8 mouse cellular contexts compared by ENCODE assay signal in genomic region chr1:88260114-88260513, GRCm38 (mm10). TPM values are rescaled to one million over a fixed set of nuclear protein-coding genes. Genes with fewer than 3 reads are reported as not detected.
DNase-seq lines count a peak whose midpoint lies in the region; ATAC-seq and TF ChIP-seq lines count a peak whose summit lies in the region.
"Had no signal": no experiment of that assay in that cellular context is flagged by ENCODE, and none has a peak within 500 bp of the region (broad histone marks: within the 10 kb centered on the region; RNA-seq: fewer than 3 reads in every experiment).

No protein-coding gene starts in this region.

- 86% methylated on average over 6 of the region's 6 CpGs for WGBS in forebrain, embryonic 15.5 days
- 65% methylated on average over 6 of the region's 6 CpGs for WGBS in kidney, adult 2 months

- DNase-seq in lung, postnatal 10 days, result peak; percentile 63
- no peak for DNase-seq in lung, adult 18-20 months
- peak; percentile 73 for DNase-seq in kidney, adult 2 months
- no peak for DNase-seq in layer of hippocampus, adult 2 months (ENCODE audit: low spot score in 2 of 2)
- DNase-seq in c-Kit-positive CD71-positive TER-119-positive erythroid progenitor cells, embryonic 14.5 days (ENCODE audit: low spot score), result no peak

- peaks cover 49% of the 10 kb centered on the region for H3K36me3 ChIP-seq in forebrain, embryonic 15.5 days
- H3K36me3 ChIP-seq in kidney, adult 2 months (ENCODE audit: control insufficient read depth, insufficient read depth, low read length), result no peaks in the 10 kb centered on the region

- peak; percentile 1; the same call in 1 of the 2 replicates for ATAC-seq in forebrain, embryonic 15.5 days (replicated peaks)
- ATAC-seq in megakaryocyte-erythroid progenitor cell, adult 5-6 weeks (replicated peaks; ENCODE audit: low FRiP score, low TSS enrichment, poor library complexity, severe bottlenecking), result 0 out of 2 replicates have a peak, but pooled peaks have one; percentile 0

- no peaks in the 10 kb centered on the region for H3K27me3 ChIP-seq in forebrain, embryonic 15.5 days
- H3K27me3 ChIP-seq in kidney, adult 2 months (replicated peaks; ENCODE audit: control insufficient read depth, insufficient read depth, low read length), result no peaks in the 10 kb centered on the region

- no peaks in the 10 kb centered on the region for H3K4me1 ChIP-seq in forebrain, embryonic 15.5 days
- no peaks in the 10 kb centered on the region; the same call in 1 of the 2 replicates for H3K4me1 ChIP-seq in kidney, adult 2 months (ENCODE audit: control insufficient read depth, insufficient read depth, low read length)

- no peak overlapping the region for H3K4me3 ChIP-seq in forebrain, embryonic 15.5 days
- H3K4me3 ChIP-seq in kidney, adult 2 months (ENCODE audit: insufficient read depth, low read depth, low read length), result no peak overlapping the region
- H3K4me3 ChIP-seq in layer of hippocampus, adult 2 months, result no peak overlapping the region

- no peak for TF ChIP-seq POLR2A in kidney, adult 2 months (IDR thresholded peaks at IDR 0.05; ENCODE audit: low read depth, low read length)

- no peak overlapping the region for H3K4me2 ChIP-seq in forebrain, embryonic 15.5 days (replicated peaks)

- H3K9ac ChIP-seq in forebrain, embryonic 15.5 days (replicated peaks), result no peak overlapping the region

- TF ChIP-seq CTCF in kidney, adult 2 months (conservative IDR thresholded peaks at IDR 0.05; ENCODE audit: insufficient read depth, insufficient read length, low read depth, low read length), result no peak
- no peak for TF ChIP-seq CTCF in layer of hippocampus, adult 2 months (conservative IDR thresholded peaks at IDR 0.05)

- no peak overlapping the region for H3K27ac ChIP-seq in forebrain, embryonic 15.5 days (replicated peaks)
- no peak overlapping the region for H3K27ac ChIP-seq in kidney, adult 2 months (ENCODE audit: insufficient read depth, low read depth, low read length)
- no peak overlapping the region for H3K27ac ChIP-seq in layer of hippocampus, adult 2 months

- peaks cover 18% of the 10 kb centered on the region for H3K9me3 ChIP-seq in forebrain, embryonic 15.5 days

RNA-seq across cellular contexts. Expression of gene Hjurp, which starts 17.3 kb away (rescaled TPM):
- polyA plus RNA-seq in forebrain, embryonic 15.5 days (2015; fragmentation: Nextera tagmentation; extraction: Ambion mirVana), result 115 and 118 TPM in 2 replicates
- 12.8 and 14.5 TPM in 2 replicates for polyA plus RNA-seq in kidney, adult 2 months (2012; rRNA removed)
- total RNA-seq in megakaryocyte-erythroid progenitor cell, adult 5-6 weeks (2014; fragmentation: Nextera tagmentation), result 203 and 209 TPM in 2 replicates
- 173 and 190 TPM in 2 replicates for total RNA-seq in megakaryocyte-erythroid progenitor cell, adult 5-6 weeks (2017)
- total RNA-seq in layer of hippocampus, adult 2 months (2021), result 10 to 100 TPM; 31.9 to 35.3 TPM

RNA-seq across cellular contexts. Expression of gene Trpm8, which starts 17.3 kb away (rescaled TPM):
- 0.06 and 0.11 TPM in 2 replicates for polyA plus RNA-seq in forebrain, embryonic 15.5 days (2015; fragmentation: Nextera tagmentation; extraction: Ambion mirVana)
- not detected in 2 replicates for polyA plus RNA-seq in kidney, adult 2 months (2012; rRNA removed)
- not detected in 2 replicates for total RNA-seq in megakaryocyte-erythroid progenitor cell, adult 5-6 weeks (2014; fragmentation: Nextera tagmentation)
- not detected in 2 replicates for total RNA-seq in megakaryocyte-erythroid progenitor cell, adult 5-6 weeks (2017)
- under 1 TPM in 1 of 2 experiments, not detected in 1; 0.12 TPM for total RNA-seq in layer of hippocampus, adult 2 months (2021)

RNA-seq across cellular contexts. Expression of gene Mroh2a, which starts 33.3 kb away (rescaled TPM):
- 0.73 and 0.88 TPM in 2 replicates for polyA plus RNA-seq in forebrain, embryonic 15.5 days (2015; fragmentation: Nextera tagmentation; extraction: Ambion mirVana)
- polyA plus RNA-seq in kidney, adult 2 months (2012; rRNA removed), result 0.08 TPM in 2 replicates
- 0.25 TPM in 1 of 2 replicates, not detected in the other for total RNA-seq in megakaryocyte-erythroid progenitor cell, adult 5-6 weeks (2014; fragmentation: Nextera tagmentation)
- 0.05 and 1.9 TPM in 2 replicates for total RNA-seq in megakaryocyte-erythroid progenitor cell, adult 5-6 weeks (2017)
- under 1 TPM in 1 of 2 experiments, not detected in 1; 0.38 TPM for total RNA-seq in layer of hippocampus, adult 2 months (2021)

RNA-seq across cellular contexts. Expression of gene Ugt1a1, which starts 48.4 kb away (rescaled TPM):
- polyA plus RNA-seq in forebrain, embryonic 15.5 days (2015; fragmentation: Nextera tagmentation; extraction: Ambion mirVana), result not detected in 2 replicates
- 25.5 and 31.7 TPM in 2 replicates for polyA plus RNA-seq in kidney, adult 2 months (2012; rRNA removed)
- total RNA-seq in megakaryocyte-erythroid progenitor cell, adult 5-6 weeks (2014; fragmentation: Nextera tagmentation), result not detected in 2 replicates
- total RNA-seq in megakaryocyte-erythroid progenitor cell, adult 5-6 weeks (2017), result not detected in 2 replicates
- not detected for total RNA-seq in layer of hippocampus, adult 2 months (2021)
- total RNA-seq: layer of hippocampus, postnatal 10 days had no signal

RNA-seq across cellular contexts. Expression of gene Dnajb3, which starts 54.5 kb away (rescaled TPM):
- polyA plus RNA-seq in forebrain, embryonic 15.5 days (2015; fragmentation: Nextera tagmentation; extraction: Ambion mirVana), result 13.7 TPM in 2 replicates
- polyA plus RNA-seq in kidney, adult 2 months (2012; rRNA removed), result 1.6 and 1.9 TPM in 2 replicates
- 8.2 and 9.5 TPM in 2 replicates for total RNA-seq in megakaryocyte-erythroid progenitor cell, adult 5-6 weeks (2014; fragmentation: Nextera tagmentation)
- total RNA-seq in megakaryocyte-erythroid progenitor cell, adult 5-6 weeks (2017), result 0.99 and 1.8 TPM in 2 replicates
- total RNA-seq in layer of hippocampus, adult 2 months (2021), result 1 to 10 TPM; 2.9 to 3.8 TPM

Comparison
In these comparisons a context has a peak if more than half of its experiments do, and no peak if none do; other contexts are left out.
1. DNase-seq: peak in lung, postnatal 10 days (single experiment) and kidney, adult 2 months (single experiment); none in lung, adult 18-20 months (0 of 2), layer of hippocampus, adult 2 months (0 of 2) and c-Kit-positive CD71-positive TER-119-positive erythroid progenitor cells, embryonic 14.5 days (single experiment).
2. RNA of gene Hjurp, which starts 17.3 kb away (total RNA-seq): 173 to 209 TPM in megakaryocyte-erythroid progenitor cell, adult 5-6 weeks; 31.9 to 35.3 TPM in layer of hippocampus, adult 2 months; every median in the first group is over 4 times any median in the second.